Mouse (Mus musculus): ENCODE data around the gene B4galt3. TPM values are rescaled to one million over a fixed set of nuclear protein-coding genes. Genes with fewer than 3 reads are reported as not detected.

The B4galt3 gene
- polyA plus RNA-seq, 1 experiment from 2014 or later = 21.9 TPM

GRCm38 (mm10) chr1:171230215-171230614 is 39.9 kb upstream of the B4galt3 start:
- no peaks in the 10 kb centered on the region for H3K9me3 ChIP-seq (replicated peaks)
- no peak overlapping the region for H3K4me3 ChIP-seq (replicated peaks)
- H3K4me1 ChIP-seq (replicated peaks) = peaks cover 35% of the 10 kb centered on the region
- no peak overlapping the region for H3K27ac ChIP-seq (replicated peaks)
- H3K36me3 ChIP-seq (replicated peaks) = peaks cover 15% of the 10 kb centered on the region
- no peak for ATAC-seq (ENCODE audit: insufficient read depth)
- no peaks in the 10 kb centered on the region for H3K27me3 ChIP-seq
- H3K9ac ChIP-seq = no peak overlapping the region
- no peak overlapping the region for H3K4me2 ChIP-seq
- 75% methylated on average over 3 of the region's 3 CpGs for WGBS (ENCODE audit: insufficient replicate concordance)

- H3K27ac ChIP-seq (replicated peaks) = no peak overlapping the region
- ATAC-seq (ENCODE audit: insufficient read depth) = no peak
- no peaks in the 10 kb centered on the region for H3K27me3 ChIP-seq
- no peaks in the 10 kb centered on the region for H3K9me3 ChIP-seq (replicated peaks)
- peak overlapping the region; percentile 43 for H3K4me3 ChIP-seq (replicated peaks)
- no peak overlapping the region for H3K9ac ChIP-seq
- H3K4me2 ChIP-seq = peak overlapping the region; percentile 27
- WGBS (ENCODE audit: insufficient replicate concordance) = 26% methylated on average over 4 of the region's 4 CpGs
- H3K36me3 ChIP-seq (replicated peaks) = peaks cover 30% of the 10 kb centered on the region
- H3K4me1 ChIP-seq (replicated peaks) = peaks cover 39% of the 10 kb centered on the region
These were observed 38.3 kb upstream of the B4galt3 start for GRCm38 (mm10) chr1:171231844-171232243.

- Histone ChIP-seq H3K27me3 (no peaks in the 10 kb centered on the region), H3K27ac (replicated peaks) (peak overlapping the region; percentile 74; the same call in 1 of the 2 replicates), H3K36me3 (replicated peaks) (peaks cover 35% of the 10 kb centered on the region), H3K4me3 (replicated peaks) (peak overlapping the region; percentile 43), H3K4me1 (replicated peaks) (peaks cover 39% of the 10 kb centered on the region), H3K4me2 (peak overlapping the region; percentile 27), H3K9me3 (replicated peaks) (no peaks in the 10 kb centered on the region), H3K9ac (no peak overlapping the region)
- no peak for ATAC-seq (ENCODE audit: insufficient read depth)
- 42% methylated on average over 5 of the region's 5 CpGs for WGBS (ENCODE audit: insufficient replicate concordance)
These were observed 37.8 kb upstream of the B4galt3 start for GRCm38 (mm10) chr1:171232348-171232747.

- peak; percentile 35 for ATAC-seq (ENCODE audit: insufficient read depth)
- peaks cover 42% of the 10 kb centered on the region for H3K36me3 ChIP-seq (replicated peaks)
- 32% methylated on average over 12 of the region's 12 CpGs for WGBS (ENCODE audit: insufficient replicate concordance)
- peak overlapping the region; percentile 27 for H3K4me2 ChIP-seq
- H3K27me3 ChIP-seq = no peaks in the 10 kb centered on the region
- H3K9ac ChIP-seq = no peak overlapping the region
- peaks cover 47% of the 10 kb centered on the region for H3K4me1 ChIP-seq (replicated peaks)
- H3K27ac ChIP-seq (replicated peaks) = peak overlapping the region; percentile 74
- peak overlapping the region; percentile 43 for H3K4me3 ChIP-seq (replicated peaks)
- no peaks in the 10 kb centered on the region for H3K9me3 ChIP-seq (replicated peaks)
These were observed 37.1 kb upstream of the B4galt3 start for GRCm38 (mm10) chr1:171232800-171233730.

- H3K4me3 ChIP-seq (replicated peaks) = peak within 1 kb of the TSS; percentile 43
- H3K36me3 ChIP-seq (replicated peaks) = peaks cover 53% of the 10 kb centered on the region
- peak within 1 kb of the TSS; percentile 27 for H3K4me2 ChIP-seq
- no peak within 1 kb of the TSS for H3K9ac ChIP-seq
- 35% methylated on average over 14 of the region's 14 CpGs for WGBS (ENCODE audit: insufficient replicate concordance)
- H3K27ac ChIP-seq (replicated peaks) = peak within 1 kb of the TSS; percentile 74
- H3K4me1 ChIP-seq (replicated peaks) = peaks cover 50% of the 10 kb centered on the region
- ATAC-seq (ENCODE audit: insufficient read depth) = 0 out of 2 replicates have a peak, but pooled peaks have one; percentile 23
- H3K27me3 ChIP-seq = no peaks in the 10 kb centered on the region
- H3K9me3 ChIP-seq (replicated peaks) = no peaks in the 10 kb centered on the region
These were observed 36.0 kb upstream of the B4galt3 start, which contains the start of gene Fcer1g for GRCm38 (mm10) chr1:171234126-171234525. Fcer1g (minus strand) TSS chr1:171234365.

- peak overlapping the region; percentile 27; the same call in 1 of the 2 replicates for H3K4me2 ChIP-seq
- H3K9me3 ChIP-seq (replicated peaks) = no peaks in the 10 kb centered on the region
- H3K27ac ChIP-seq (replicated peaks) = peak overlapping the region; percentile 74
- ATAC-seq (ENCODE audit: insufficient read depth) = no peak
- no peaks in the 10 kb centered on the region for H3K27me3 ChIP-seq
- H3K4me1 ChIP-seq (replicated peaks) = peaks cover 50% of the 10 kb centered on the region
- WGBS (ENCODE audit: insufficient replicate concordance) = 61% methylated on average over 4 of the region's 4 CpGs
- peaks cover 56% of the 10 kb centered on the region for H3K36me3 ChIP-seq (replicated peaks)
- no peak overlapping the region for H3K9ac ChIP-seq
- H3K4me3 ChIP-seq (replicated peaks) = no peak overlapping the region; the same call in 1 of the 2 replicates
These were observed 35.6 kb upstream of the B4galt3 start for GRCm38 (mm10) chr1:171234538-171234937.

GRCm38 (mm10) chr1:171235791-171236190 is 34.3 kb upstream of the B4galt3 start:
- Histone ChIP-seq H3K27me3 (no peaks in the 10 kb centered on the region), H3K4me1 (replicated peaks) (peaks cover 50% of the 10 kb centered on the region), H3K27ac (replicated peaks) (no peak overlapping the region), H3K4me2 (no peak overlapping the region), H3K4me3 (replicated peaks) (no peak overlapping the region), H3K9ac (no peak overlapping the region), H3K9me3 (replicated peaks) (no peaks in the 10 kb centered on the region), H3K36me3 (replicated peaks) (peaks cover 68% of the 10 kb centered on the region)
- WGBS (ENCODE audit: insufficient replicate concordance) = 62% methylated on average over 4 of the region's 4 CpGs
- no peak for ATAC-seq (ENCODE audit: insufficient read depth)

GRCm38 (mm10) chr1:171237438-171237837 is 32.7 kb upstream of the B4galt3 start:
- Histone ChIP-seq H3K4me3 (replicated peaks) (no peak overlapping the region), H3K4me2 (no peak overlapping the region), H3K27me3 (no peaks in the 10 kb centered on the region), H3K9me3 (replicated peaks) (no peaks in the 10 kb centered on the region), H3K27ac (replicated peaks) (peak overlapping the region; percentile 24), H3K9ac (no peak overlapping the region), H3K36me3 (replicated peaks) (peaks cover 83% of the 10 kb centered on the region), H3K4me1 (replicated peaks) (peaks cover 43% of the 10 kb centered on the region)
- ATAC-seq (ENCODE audit: insufficient read depth) = no peak
- 72% methylated on average over 6 of the region's 6 CpGs for WGBS (ENCODE audit: insufficient replicate concordance)

- no peak overlapping the region for H3K4me3 ChIP-seq (replicated peaks)
- peaks cover 33% of the 10 kb centered on the region for H3K4me1 ChIP-seq (replicated peaks)
- no peak overlapping the region for H3K4me2 ChIP-seq
- H3K9me3 ChIP-seq (replicated peaks) = no peaks in the 10 kb centered on the region
- H3K27ac ChIP-seq (replicated peaks) = no peak overlapping the region
- no peak for ATAC-seq (ENCODE audit: insufficient read depth)
- WGBS (ENCODE audit: insufficient replicate concordance) = 64% methylated on average over 14 of the region's 14 CpGs
- H3K9ac ChIP-seq = no peak overlapping the region
- H3K27me3 ChIP-seq = no peaks in the 10 kb centered on the region
- H3K36me3 ChIP-seq (replicated peaks) = peaks cover 93% of the 10 kb centered on the region
These were observed 31.7 kb upstream of the B4galt3 start for GRCm38 (mm10) chr1:171238463-171238862.

- Histone ChIP-seq H3K27ac (replicated peaks) (no peak overlapping the region), H3K36me3 (replicated peaks) (peaks cover 91% of the 10 kb centered on the region)
- WGBS (ENCODE audit: insufficient replicate concordance) = 73% methylated on average over 15 of the region's 15 CpGs
These were observed 30.0 kb upstream of the B4galt3 start for GRCm38 (mm10) chr1:171239992-171240744.

GRCm38 (mm10) chr1:171240911-171241310 is 29.2 kb upstream of the B4galt3 start:
- Histone ChIP-seq H3K4me3 (replicated peaks) (no peak overlapping the region), H3K4me2 (no peak overlapping the region), H3K27me3 (no peaks in the 10 kb centered on the region), H3K36me3 (replicated peaks) (peaks cover 90% of the 10 kb centered on the region), H3K9me3 (replicated peaks) (no peaks in the 10 kb centered on the region), H3K27ac (replicated peaks) (no peak overlapping the region), H3K4me1 (replicated peaks) (peaks cover 29% of the 10 kb centered on the region), H3K9ac (no peak overlapping the region)
- 79% methylated on average over 10 of the region's 10 CpGs for WGBS (ENCODE audit: insufficient replicate concordance)
- no peak for ATAC-seq (ENCODE audit: insufficient read depth)

More at GRCm38 (mm10) chr1:171239992-171240744, 30.0 kb upstream of the B4galt3 start:
- no peak overlapping the region for H3K4me3 ChIP-seq (replicated peaks)
- H3K9me3 ChIP-seq (replicated peaks) = no peaks in the 10 kb centered on the region
- H3K27me3 ChIP-seq = no peaks in the 10 kb centered on the region
- H3K9ac ChIP-seq = no peak overlapping the region
- ATAC-seq (ENCODE audit: insufficient read depth) = no peak
- H3K4me1 ChIP-seq (replicated peaks) = peaks cover 26% of the 10 kb centered on the region
- no peak overlapping the region for H3K4me2 ChIP-seq

Data from liver, embryonic 15.5 days (tissue).